Mouse (Mus musculus) bone marrow macrophage, adult 2 months (primary cell): ENCODE measurements at regions not wholly inside any gene's neighbourhood (a gene's known extent, or its start where the extent isn't known, plus 50 kb on each side); places are given as distances from the start of the nearest gene placed in this dataset.

Source experiments
- CTCF ChIP-seq: IDR thresholded peaks from 2 replicates; pipeline ENCODE4 v1.5.1; 2012; ENCODE audit warnings: low read depth, mild to moderate bottlenecking, low read length, moderate library complexity
- POLR2A ChIP-seq: IDR thresholded peaks from 2 replicates; pipeline ENCODE4 v1.6.1; 2012; ENCODE audit warnings: mild to moderate bottlenecking, low read depth, low read length, borderline replicate concordance

GRCm38 (mm10) chr10:37799397-37799796 is 660.7 kb upstream of the Marcks start:
- TF ChIP-seq POLR2A (no peak), CTCF (no peak)
